Mouse (Mus musculus) CD4-positive helper T cell, adult 2 months (primary cell): ENCODE measurements around the gene Prep.
"Not testable (repeated sequence)": the region's sequence is repeated elsewhere in the genome, so short reads cannot be mapped to it uniquely, and the experiment has no call there.

Source experiments
- DNase-seq: peaks from one replicate; pipeline ENCODE4 v3.0.0-alpha.2; 2012; ENCODE audit warnings: low read depth, missing footprints, low spot score

The Prep gene

DNA sequence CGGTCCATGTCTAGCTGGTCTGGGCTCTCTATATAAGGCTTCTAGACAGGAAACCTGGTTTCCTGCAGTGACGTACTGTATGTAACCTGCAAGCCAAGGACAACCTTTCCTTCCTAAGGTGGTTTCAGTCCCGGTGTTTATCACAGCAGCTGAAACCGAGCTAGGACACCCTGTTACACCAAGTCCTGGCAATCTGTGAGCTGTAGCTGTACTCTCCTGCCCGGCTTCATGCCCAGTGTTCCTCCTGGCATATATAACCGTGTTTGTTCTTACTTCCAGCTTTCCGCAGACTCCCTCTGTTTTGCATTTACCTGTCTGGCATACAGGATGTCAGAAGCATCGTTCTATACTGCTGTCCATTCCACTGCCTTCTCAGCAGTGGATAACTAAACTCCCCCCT is 51.4 kb downstream of the Prep start:
- no peak for DNase-seq

- no peak for DNase-seq
Measured at GRCm38 (mm10) chr10:45121637-45122036, 54.6 kb downstream of the Prep start.

- no peak for DNase-seq
Measured at GRCm38 (mm10) chr10:45122476-45122875, 55.5 kb downstream of the Prep start.

- no peak for DNase-seq
Measured at GRCm38 (mm10) chr10:45123011-45123410, 56.0 kb downstream of the Prep start.

DNA sequence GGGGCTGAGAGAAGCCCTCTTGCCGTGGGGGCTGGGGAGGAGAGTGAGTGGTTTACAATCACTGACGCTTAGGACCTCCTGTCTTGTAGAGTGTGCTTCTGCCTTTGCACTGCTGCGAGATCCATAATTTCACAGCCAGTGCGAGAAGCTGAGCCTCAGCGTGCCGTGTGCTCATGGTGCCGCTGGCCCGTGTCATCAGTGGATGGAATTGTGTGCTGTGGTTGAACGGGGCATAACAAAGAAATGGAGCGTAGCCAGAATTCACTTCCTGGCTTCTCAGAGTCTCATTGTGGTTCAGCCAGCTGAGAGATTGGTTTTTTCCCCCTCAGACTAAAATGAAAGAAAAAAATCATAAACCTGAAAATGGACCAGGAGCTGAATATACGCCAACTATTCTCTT is 62.1 kb downstream of the Prep start:
- DNase-seq = peak; percentile 11

GRCm38 (mm10) chr10:45130004-45130403 is 63.0 kb downstream of the Prep start:
- DNase-seq = no peak

GRCm38 (mm10) chr10:45132371-45132770 is 65.4 kb downstream of the Prep start:
- DNase-seq = peak; percentile 52

GRCm38 (mm10) chr10:45136806-45137205 is 69.8 kb downstream of the Prep start:
- no peak for DNase-seq

DNA sequence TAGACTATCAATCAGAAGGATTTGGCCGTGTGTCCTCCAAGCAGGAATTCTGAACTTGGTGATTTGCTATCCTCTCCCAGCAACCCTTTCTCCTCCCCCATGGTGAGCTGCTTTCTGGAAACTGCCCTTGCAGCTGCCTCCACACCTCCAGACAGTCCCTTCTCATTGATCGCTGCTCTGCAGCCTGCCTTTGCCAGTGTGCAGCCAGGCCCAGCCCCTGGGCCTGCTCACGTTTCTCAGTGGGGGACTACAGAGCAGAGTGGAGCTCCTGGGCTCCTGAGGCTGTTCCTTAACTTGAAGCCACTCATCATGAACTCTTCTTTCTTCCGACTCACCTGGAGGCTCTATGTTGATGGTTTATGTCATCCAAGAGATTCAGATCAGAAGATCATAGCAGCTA is 72.9 kb downstream of the Prep start:
- DNase-seq = no peak

- DNase-seq = no peak
Measured at GRCm38 (mm10) chr10:45140474-45141212, 73.6 kb downstream of the Prep start.

DNA sequence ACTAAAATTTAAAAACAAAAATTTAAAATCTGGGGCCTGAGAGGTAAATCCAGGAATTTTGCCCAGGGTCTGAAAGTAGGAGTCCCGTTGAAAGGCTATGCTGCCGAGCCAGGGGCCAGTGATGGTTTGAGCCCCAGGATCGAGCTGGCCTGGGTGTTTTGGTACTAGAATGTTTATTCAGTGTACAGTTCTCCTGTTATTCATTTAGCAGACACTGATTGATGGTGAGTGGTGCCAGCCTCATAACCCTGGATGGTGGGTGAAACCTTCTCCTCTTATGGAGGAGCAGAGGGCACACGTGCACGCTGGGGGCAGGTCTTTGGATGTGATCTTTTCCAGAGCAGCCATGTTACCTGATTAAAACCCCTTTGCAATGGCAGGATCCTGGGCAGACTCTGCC is 75.4 kb downstream of the Prep start:
- DNase-seq = no peak

DNA sequence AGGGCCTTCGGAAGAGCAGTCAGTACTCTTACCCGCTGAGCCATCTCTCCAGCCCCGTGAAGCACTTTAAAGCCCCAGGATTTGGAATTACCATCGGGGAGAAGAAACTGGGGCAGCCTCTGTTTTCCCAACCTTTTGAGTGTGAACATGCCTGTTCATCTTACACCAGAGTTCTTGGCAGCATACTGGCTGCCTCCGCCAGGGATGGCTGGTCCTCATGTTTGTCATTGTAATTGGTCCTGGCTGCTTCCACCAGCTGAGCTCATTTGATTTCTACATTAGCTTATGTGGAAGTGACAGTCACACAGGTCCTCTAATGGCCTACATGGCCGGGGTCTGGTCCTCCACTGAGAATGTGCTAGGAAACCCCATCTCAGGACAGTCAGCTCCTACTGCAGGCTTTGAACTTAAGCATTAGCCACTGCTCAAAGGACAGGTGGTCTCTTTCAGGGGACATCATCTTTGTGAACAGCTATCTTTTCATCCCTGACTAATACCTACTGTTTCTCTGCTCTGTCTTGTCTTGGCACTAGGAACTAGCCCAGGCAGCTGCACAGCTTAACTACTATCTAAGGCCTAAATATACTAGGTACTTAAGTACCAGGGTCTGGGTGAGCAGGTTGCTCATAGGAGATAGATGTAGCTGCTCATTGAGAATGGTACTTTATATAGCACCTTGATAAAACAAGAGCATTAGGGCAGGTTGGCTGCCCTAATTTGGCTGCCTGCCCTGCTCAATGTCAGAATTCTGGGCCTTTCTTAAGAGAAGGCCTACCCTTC is 77.2 kb downstream of the Prep start:
- DNase-seq = no peak

DNA sequence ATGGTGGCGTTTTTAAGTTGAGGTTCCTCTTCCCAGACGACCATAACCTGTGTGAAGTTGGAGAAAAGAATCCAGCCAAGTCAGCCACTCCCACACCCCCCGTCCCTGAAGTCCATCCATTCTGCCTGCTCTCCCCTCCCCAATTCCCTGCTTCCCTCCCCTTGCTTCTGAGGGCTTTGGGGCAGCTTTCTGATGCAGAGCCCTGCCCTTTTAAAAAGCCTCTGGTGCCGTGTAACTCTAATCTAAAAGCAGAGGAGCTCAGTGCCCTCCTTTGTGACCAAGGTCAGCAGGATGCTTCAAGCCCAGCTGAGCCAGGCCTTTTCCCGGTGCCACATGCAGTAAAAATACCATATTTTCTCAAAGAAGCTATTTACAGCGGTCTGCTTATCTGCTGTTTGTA is 79.8 kb downstream of the Prep start:
- no peak for DNase-seq

DNA sequence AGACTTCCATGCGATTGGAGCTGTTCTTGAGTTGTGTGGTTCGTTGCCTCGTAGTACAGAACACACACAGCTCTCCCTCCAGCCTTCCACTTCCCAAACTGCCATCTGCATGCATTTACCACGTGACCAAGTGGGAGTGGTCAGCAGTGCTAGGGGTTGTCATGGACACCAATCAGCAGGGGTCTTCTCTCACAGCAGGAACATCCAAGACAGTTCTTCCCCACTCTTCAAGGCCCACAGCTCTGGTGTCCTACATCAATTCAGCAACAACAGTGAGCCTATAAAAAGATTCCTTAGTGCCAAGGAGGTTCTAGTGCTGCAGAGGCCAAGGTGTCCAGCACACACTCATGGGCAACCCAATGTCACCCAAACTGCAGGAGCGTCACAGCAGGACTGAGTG is 84.1 kb downstream of the Prep start:
- no peak for DNase-seq

- DNase-seq = no peak
Measured at GRCm38 (mm10) chr10:45151771-45152692, 85.0 kb downstream of the Prep start.

DNA sequence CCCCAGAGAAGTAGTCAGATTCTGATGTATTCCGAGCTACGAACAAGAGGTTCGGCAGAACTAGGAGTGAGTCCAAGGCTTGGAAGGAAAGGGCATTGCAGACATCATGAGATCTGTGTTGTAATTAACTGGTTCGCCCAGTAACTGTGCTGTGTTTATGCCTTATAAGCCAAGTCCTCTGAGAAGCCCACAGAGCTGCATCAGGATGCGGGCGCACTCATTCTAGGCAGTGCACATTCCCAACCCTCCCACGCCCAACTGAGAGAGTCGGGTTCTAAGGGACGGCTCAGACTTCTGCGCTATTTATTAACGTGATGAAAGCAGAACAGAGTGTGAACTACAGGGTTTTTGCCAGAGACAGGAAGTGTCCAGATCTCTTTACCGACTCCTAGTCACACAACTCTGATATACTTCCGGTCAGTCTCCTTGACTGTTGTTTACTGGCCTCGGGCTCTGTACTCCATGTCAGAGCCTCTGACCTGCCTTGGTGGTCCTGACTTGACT is 87.6 kb downstream of the Prep start:
- DNase-seq = no peak

DNA sequence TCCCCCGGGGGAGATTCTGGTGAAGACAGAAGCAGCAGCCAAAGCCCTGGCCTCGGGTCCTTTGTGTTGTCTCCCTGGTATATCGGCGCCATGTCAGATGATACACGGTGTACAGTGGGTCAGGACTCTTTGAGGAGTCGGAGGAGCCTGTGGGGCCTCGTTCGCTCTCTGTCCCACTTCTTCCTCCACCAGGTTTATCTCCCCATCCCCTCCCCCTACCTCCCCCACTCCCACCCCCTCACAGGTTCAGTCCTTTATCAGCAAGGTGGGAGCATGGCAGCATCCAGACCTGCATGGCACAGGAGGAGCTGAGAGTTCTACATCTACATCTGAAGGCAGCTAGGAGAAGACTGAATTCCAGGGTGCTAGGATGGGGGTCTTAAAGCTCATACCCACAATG is 98.8 kb downstream of the Prep start:
- DNase-seq = no peak

DNA sequence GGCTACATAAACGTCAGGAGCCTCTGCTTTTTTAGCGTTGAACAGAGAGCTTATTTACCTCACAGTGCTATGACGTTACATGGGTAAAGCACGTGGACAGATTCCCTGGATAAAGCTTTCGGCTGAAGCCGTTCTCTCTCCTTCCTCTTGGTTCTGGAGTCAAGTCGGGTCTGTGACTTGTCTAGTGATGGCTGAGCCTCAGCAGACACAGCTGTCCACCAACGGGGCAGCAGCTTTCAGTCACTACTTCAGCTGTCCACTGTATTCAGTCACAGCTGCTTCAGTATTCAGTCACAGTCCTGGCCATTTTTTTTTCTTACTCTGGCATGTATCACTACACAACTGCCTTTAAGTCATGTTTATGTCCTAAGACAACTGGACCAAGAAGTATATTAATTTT is 106.9 kb downstream of the Prep start:
- no peak for DNase-seq

- DNase-seq = no peak
Measured at GRCm38 (mm10) chr10:45174345-45174744, 107.3 kb downstream of the Prep start.

- DNase-seq = not testable (repeated sequence)
Measured at GRCm38 (mm10) chr10:45177798-45178197, 110.8 kb downstream of the Prep start, which contains the start of gene Popdc3. Gene Popdc3, plus strand, starts transcription at chr10:45178098.

- DNase-seq = no peak
Measured at GRCm38 (mm10) chr10:45180677-45181326, 113.8 kb downstream of the Prep start.
